14 mouse cellular contexts compared by ENCODE assay signal in the genomic region with DNA sequence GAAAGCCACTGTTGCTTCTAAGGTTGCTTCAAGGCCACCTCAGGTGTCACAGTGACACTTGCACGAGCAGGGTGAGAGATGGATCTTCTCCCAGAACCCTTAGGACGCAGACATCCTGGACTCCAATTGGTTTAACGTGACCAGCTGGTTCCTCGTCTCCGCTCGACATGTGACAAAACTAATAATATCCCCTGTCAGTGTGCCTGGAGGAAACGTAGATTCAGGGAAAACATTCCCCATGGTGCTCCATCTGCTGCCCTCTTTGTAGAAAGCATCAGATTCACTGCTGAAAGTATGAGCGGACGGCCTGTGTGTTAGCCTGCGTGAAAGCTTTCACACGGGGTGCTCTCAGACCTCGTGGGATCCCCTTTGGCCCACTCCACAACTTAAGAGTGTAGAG.
DNase-seq lines count a peak whose midpoint lies in the region; ATAC-seq lines count a peak whose summit lies in the region.
"Had no signal": no experiment of that assay in that cellular context is flagged by ENCODE, and none has a peak within 500 bp of the region (broad histone marks: within the 10 kb centered on the region; RNA-seq: fewer than 3 reads in every experiment).

No protein-coding gene starts in this region.

- no peaks in the 10 kb centered on the region for H3K36me3 ChIP-seq in liver, embryonic 11.5 days (ENCODE audit: control insufficient read depth, insufficient read depth, low read length)
- H3K36me3 ChIP-seq: liver, embryonic 12.5 days had no signal

- H3K27ac ChIP-seq in liver, embryonic 11.5 days (ENCODE audit: low read depth, low read length): no peak overlapping the region
- H3K27ac ChIP-seq: liver, embryonic 12.5 days had no signal

- peak; percentile 5 for DNase-seq in kidney, postnatal 10 days
- DNase-seq in kidney, adult 18-20 months: no peak
- DNase-seq in cerebellum, postnatal 36 days: peak; percentile 79 to 86
- DNase-seq in layer of hippocampus, postnatal 10 days (ENCODE audit: low spot score in 2 of 2): peak; percentile 33 to 46
- DNase-seq in right cerebral cortex, postnatal 25 days: peak; percentile 21
- no peak for DNase-seq in liver, embryonic 11.5 days (ENCODE audit: low spot score)
- DNase-seq in adrenal gland, postnatal 36 days: no peak
- DNase-seq in thymus, postnatal 0 days (ENCODE audit: low spot score): no peak
- DNase-seq: embryo, embryonic 11 days; gastrocnemius, postnatal 10 days had no signal

- no peak overlapping the region for H3K4me2 ChIP-seq in liver, embryonic 11.5 days
- H3K4me2 ChIP-seq: liver, embryonic 12.5 days had no signal

- H3K4me1 ChIP-seq in liver, embryonic 11.5 days (replicated peaks; ENCODE audit: control insufficient read depth, insufficient read depth, low read length): no peaks in the 10 kb centered on the region; the same call in 1 of the 2 replicates
- H3K4me1 ChIP-seq: liver, embryonic 12.5 days; megakaryocyte, embryonic 14.5 days had no signal

- H3K9me3 ChIP-seq in liver, embryonic 11.5 days (ENCODE audit: control insufficient read depth, low read length): no peaks in the 10 kb centered on the region
- H3K9me3 ChIP-seq: liver, embryonic 12.5 days had no signal

- no peak overlapping the region for H3K4me3 ChIP-seq in liver, embryonic 11.5 days (ENCODE audit: low read depth, low read length)
- H3K4me3 ChIP-seq: liver, embryonic 12.5 days; megakaryocyte, embryonic 14.5 days had no signal

- ATAC-seq in liver, embryonic 11.5 days (replicated peaks; ENCODE audit: low FRiP score): no peak
- ATAC-seq: intestine, postnatal 0 days; liver, embryonic 12.5 days had no signal

- no peak overlapping the region for H3K9ac ChIP-seq in liver, embryonic 11.5 days (ENCODE audit: low read depth, low read length)
- H3K9ac ChIP-seq: liver, embryonic 12.5 days had no signal

- H3K27me3 ChIP-seq in liver, embryonic 11.5 days (replicated peaks; ENCODE audit: control insufficient read depth, insufficient read depth, low read length): no peaks in the 10 kb centered on the region
- H3K27me3 ChIP-seq: CH12.LX; liver, embryonic 12.5 days; megakaryocyte, embryonic 14.5 days had no signal

- 79% methylated on average over 12 of the region's 12 CpGs for WGBS in liver, embryonic 11.5 days

Comparison
In these comparisons a context has a peak if more than half of its experiments do, and no peak if none do; other contexts are left out.
1. DNase-seq: peak in kidney, postnatal 10 days (single experiment), cerebellum, postnatal 36 days (2 of 2), layer of hippocampus, postnatal 10 days (2 of 2) and right cerebral cortex, postnatal 25 days (single experiment); none in kidney, adult 18-20 months (single experiment), liver, embryonic 11.5 days (single experiment), adrenal gland, postnatal 36 days (0 of 2) and thymus, postnatal 0 days (single experiment).